Mouse (Mus musculus): Measurements from ENCODE around the gene Ppp1r16b.

- no peak for TF ChIP-seq CTCF (IDR thresholded peaks at IDR 0.05; ENCODE audit: insufficient read depth, low read depth, low read length)
- TF ChIP-seq POLR2A (IDR thresholded peaks at IDR 0.05; ENCODE audit: insufficient read depth, low read depth, low read length): no peak
Observed at GRCm38 (mm10) chr2:158781126-158781525, 115.9 kb downstream of the Ppp1r16b start.

Measured in olfactory bulb, adult 2 months (tissue).